Mouse (Mus musculus) MEL (cell line): ENCODE results near the gene Gzf1. TPM values are rescaled to one million over a fixed set of nuclear protein-coding genes. Genes with fewer than 3 reads are reported as not detected.

ENCODE experiments used
- DNase-seq: peaks from one replicate; pipeline ENCODE4 v3.0.0; 2011; ENCODE audit warnings: low read depth, low spot score
- H3K27ac ChIP-seq: 2 replicates; pipeline ENCODE4 v1.5.1; 2012; ENCODE audit warnings: low read depth, mild to moderate bottlenecking, control low read depth, low read length, moderate library complexity; ENCODE audit not compliant: control insufficient read depth
- H3K27me3 ChIP-seq, 2 experiments: fragments of 150-350 bp in 1 of 2; sonication (generic) in 1 of 2; 2 replicates each; pipeline ENCODE4 v1.6.1; 2012; ENCODE audit warnings: low read length in 2 of 2, mild to moderate bottlenecking in 2 of 2, improper control_type of control experiment in 1 of 2, moderate library complexity in 1 of 2; ENCODE audit not compliant: insufficient read depth in 2 of 2, control insufficient read depth in 1 of 2
- H3K36me3 ChIP-seq, 2 experiments: 2 replicates each; pipeline ENCODE4 v1.6.1; 2012 to 2014; ENCODE audit warnings: low read length in 2 of 2, improper control_type of control experiment in 1 of 2, inconsistent platforms in 1 of 2, mild to moderate bottlenecking in 1 of 2; ENCODE audit not compliant: insufficient read depth in 2 of 2, control insufficient read depth in 1 of 2
- H3K4me1 ChIP-seq, 2 experiments: fragments of 150-350 bp in 1 of 2; sonication (generic) in 1 of 2; 2 replicates each; pipeline ENCODE4 v1.6.1; 2012; ENCODE audit warnings: low read length in 2 of 2, improper control_type of control experiment in 1 of 2, mild to moderate bottlenecking in 1 of 2; ENCODE audit not compliant: insufficient read depth in 2 of 2, control insufficient read depth in 1 of 2
- H3K4me3 ChIP-seq, 2 experiments: fragments of 150-350 bp in 1 of 2; sonication (generic) in 1 of 2; 2 replicates each; pipeline ENCODE4 v1.5.1; 2012; ENCODE audit warnings: low read depth in 2 of 2, low read length in 2 of 2, mild to moderate bottlenecking in 2 of 2, moderate library complexity in 2 of 2, control low read depth in 1 of 2, improper control_type of control experiment in 1 of 2; ENCODE audit not compliant: control insufficient read depth in 1 of 2, insufficient read depth in 1 of 2
- H3K79me2 ChIP-seq: 2 replicates; pipeline ENCODE4 v1.6.1; 2012; ENCODE audit warnings: mild to moderate bottlenecking, low read length, moderate library complexity; ENCODE audit not compliant: control insufficient read depth, poor library complexity, insufficient read depth
- H3K9ac ChIP-seq: 2 replicates; pipeline ENCODE4 v1.6.1; 2012; ENCODE audit warnings: low read depth, mild to moderate bottlenecking, control low read depth, low read length, moderate library complexity; ENCODE audit not compliant: control insufficient read depth, poor library complexity, severe bottlenecking
- H3K9me3 ChIP-seq: fragments of 150-350 bp; sonication (generic); replicated peaks from 2 replicates; pipeline ENCODE4 v1.6.1; 2012; ENCODE audit warnings: mild to moderate bottlenecking, low read length, improper control_type of control experiment, moderate library complexity; ENCODE audit not compliant: insufficient read depth
- BHLHE40 ChIP-seq: IDR thresholded peaks from 2 replicates; pipeline ENCODE4 v1.6.1; 2012; ENCODE audit warnings: low read depth, mild to moderate bottlenecking, inconsistent platforms, low read length, improper control_type of control experiment, borderline replicate concordance
- CHD1 ChIP-seq: IDR thresholded peaks from 2 replicates; pipeline ENCODE4 v1.6.1; 2012; ENCODE audit warnings: low read depth, mild to moderate bottlenecking, inconsistent platforms, low read length, improper control_type of control experiment
- CTCF ChIP-seq, 3 experiments: IDR thresholded peaks in 2 of 3; conservative IDR thresholded peaks in 1 of 3; 2 replicates each; pipeline ENCODE4 v1.5.1; 2011 to 2012; ENCODE audit warnings: low read length in 3 of 3, low read depth in 2 of 3, mild to moderate bottlenecking in 2 of 3, improper control_type of control experiment in 1 of 3, inconsistent platforms in 1 of 3, mixed read lengths in 1 of 3, moderate library complexity in 1 of 3; ENCODE audit not compliant: control insufficient read depth in 1 of 3, insufficient read depth in 1 of 3, poor library complexity in 1 of 3, severe bottlenecking in 1 of 3
- EP300 ChIP-seq, 2 experiments: IDR thresholded peaks; 2 replicates each; pipeline ENCODE4 v1.6.1; 2011; ENCODE audit warnings: improper control_type of control experiment in 2 of 2, low read length in 2 of 2, low read depth in 1 of 2, mild to moderate bottlenecking in 1 of 2
- ETS1 ChIP-seq: IDR thresholded peaks from 2 replicates; pipeline ENCODE4 v1.6.1; 2012; ENCODE audit warnings: low read depth, mild to moderate bottlenecking, inconsistent platforms, low read length, improper control_type of control experiment, moderate library complexity
- GABPA ChIP-seq: IDR thresholded peaks from 2 replicates; pipeline ENCODE4 v1.6.1; 2012; ENCODE audit warnings: low read depth, mild to moderate bottlenecking, inconsistent platforms, low read length, improper control_type of control experiment, moderate library complexity
- GATA1 ChIP-seq: IDR thresholded peaks from 2 replicates; pipeline ENCODE4 v1.6.1; 2011; ENCODE audit warnings: low read depth, low read length, improper control_type of control experiment
- HCFC1 ChIP-seq: IDR thresholded peaks from 2 replicates; pipeline ENCODE4 v1.6.1; 2012; ENCODE audit warnings: low read depth, mild to moderate bottlenecking, inconsistent platforms, low read length, improper control_type of control experiment, moderate library complexity
- JUND ChIP-seq: IDR thresholded peaks from 2 replicates; pipeline ENCODE4 v1.6.1; 2011; ENCODE audit warnings: low read depth, mild to moderate bottlenecking, improper control_type of control experiment, low read length
- MAX ChIP-seq: IDR thresholded peaks from 2 replicates; pipeline ENCODE4 v1.6.1; 2011; ENCODE audit warnings: low read length, improper control_type of control experiment
- MAZ ChIP-seq: IDR thresholded peaks from 2 replicates; pipeline ENCODE4 v1.6.1; 2012; ENCODE audit warnings: low read depth, mild to moderate bottlenecking, inconsistent platforms, low read length, improper control_type of control experiment
- MEF2A ChIP-seq: IDR thresholded peaks from 2 replicates; pipeline ENCODE4 v1.6.1; 2014; ENCODE audit warnings: low read depth, mild to moderate bottlenecking, inconsistent platforms, low read length, improper control_type of control experiment; ENCODE audit not compliant: poor library complexity, insufficient replicate concordance, severe bottlenecking; ENCODE audit errors: extremely low read depth
- MXI1 ChIP-seq: IDR thresholded peaks from 2 replicates; pipeline ENCODE4 v1.6.1; 2011; ENCODE audit warnings: mild to moderate bottlenecking, low read depth, low read length, improper control_type of control experiment
- MYB ChIP-seq: IDR thresholded peaks from 2 replicates; pipeline ENCODE4 v1.6.1; 2011; ENCODE audit warnings: mild to moderate bottlenecking, low read depth, low read length, improper control_type of control experiment
- NELFE ChIP-seq: IDR thresholded peaks from 2 replicates; pipeline ENCODE4 v1.6.1; 2011; ENCODE audit warnings: low read depth, low read length, improper control_type of control experiment
- NRF1 ChIP-seq: IDR thresholded peaks from 2 replicates; pipeline ENCODE4 v1.6.1; 2014; ENCODE audit warnings: low read depth, mild to moderate bottlenecking, inconsistent platforms, low read length, improper control_type of control experiment, moderate library complexity; ENCODE audit not compliant: poor library complexity, insufficient read depth, severe bottlenecking
- POLR2A ChIP-seq, 2 experiments: IDR thresholded peaks; 2 replicates each; pipeline ENCODE4 v1.6.1; 2011 to 2012; ENCODE audit warnings: low read length in 2 of 2, mild to moderate bottlenecking in 2 of 2, control low read depth in 1 of 2, improper control_type of control experiment in 1 of 2, low read depth in 1 of 2, moderate library complexity in 1 of 2; ENCODE audit not compliant: control insufficient read depth in 1 of 2, insufficient read depth in 1 of 2, poor library complexity in 1 of 2
- POLR2AphosphoS2 ChIP-seq: IDR thresholded peaks from 2 replicates; pipeline ENCODE4 v1.6.1; 2011; ENCODE audit warnings: low read length, improper control_type of control experiment
- POLR2AphosphoS5 ChIP-seq: IDR thresholded peaks from 2 replicates; pipeline ENCODE4 v1.6.1; 2012; ENCODE audit warnings: low read depth, borderline replicate concordance, mild to moderate bottlenecking, inconsistent platforms, low read length, moderate library complexity, mixed read lengths
- RCOR1 ChIP-seq: IDR thresholded peaks from 2 replicates; pipeline ENCODE4 v1.6.1; 2012; ENCODE audit warnings: low read depth, mild to moderate bottlenecking, inconsistent platforms, low read length, improper control_type of control experiment
- SIN3A ChIP-seq: IDR thresholded peaks from 2 replicates; pipeline ENCODE4 v1.6.1; 2012; ENCODE audit warnings: low read length, improper control_type of control experiment, inconsistent platforms
- TAL1 ChIP-seq: IDR thresholded peaks from 2 replicates; pipeline ENCODE4 v1.6.1; 2012; ENCODE audit warnings: mild to moderate bottlenecking, inconsistent platforms, low read length, moderate library complexity, mixed read lengths
- TCF12 ChIP-seq: IDR thresholded peaks from 2 replicates; pipeline ENCODE4 v1.6.1; 2014; ENCODE audit warnings: low read depth, mild to moderate bottlenecking, inconsistent platforms, low read length, improper control_type of control experiment, moderate library complexity
- USF1 ChIP-seq: IDR thresholded peaks from 2 replicates; pipeline ENCODE4 v1.6.1; 2014; ENCODE audit warnings: low read depth, mild to moderate bottlenecking, inconsistent platforms, low read length, improper control_type of control experiment, moderate library complexity
- ZKSCAN1 ChIP-seq: IDR thresholded peaks from 2 replicates; pipeline ENCODE4 v1.6.1; 2012; ENCODE audit warnings: low read depth, mild to moderate bottlenecking, inconsistent platforms, low read length, improper control_type of control experiment, moderate library complexity
- ZNF384 ChIP-seq: IDR thresholded peaks from 2 replicates; pipeline ENCODE4 v1.6.1; 2012; ENCODE audit warnings: low read depth, mild to moderate bottlenecking, inconsistent platforms, low read length, improper control_type of control experiment
- polyA plus RNA-seq, 2 experiments: library from polyadenylated mRNA; stranded (reverse) in 1 of 2; unstranded in 1 of 2; fragments of >175 nt in 1 of 2; fragments of >200 nt in 1 of 2; gene quantifications; 2 replicates each; pipeline versions ENCODE4 v1.2.1 to v1.2.4; 2012; ENCODE audit warnings: low replicate concordance in 2 of 2, low read depth in 1 of 2; ENCODE audit not compliant: insufficient read length in 2 of 2, insufficient read depth in 1 of 2, missing spikeins in 1 of 2
- total RNA-seq: library from RNA; depleted of rRNA; stranded (reverse); fragments of 300-350 nt; gene quantifications from 2 replicates; pipeline ENCODE4 v1.2.3, GENCODE M21; 2012

Gene Gzf1
- total and polyA plus RNA-seq, 3 experiments, result 9.9 to 17.7 TPM; not detected in 1

DNA sequence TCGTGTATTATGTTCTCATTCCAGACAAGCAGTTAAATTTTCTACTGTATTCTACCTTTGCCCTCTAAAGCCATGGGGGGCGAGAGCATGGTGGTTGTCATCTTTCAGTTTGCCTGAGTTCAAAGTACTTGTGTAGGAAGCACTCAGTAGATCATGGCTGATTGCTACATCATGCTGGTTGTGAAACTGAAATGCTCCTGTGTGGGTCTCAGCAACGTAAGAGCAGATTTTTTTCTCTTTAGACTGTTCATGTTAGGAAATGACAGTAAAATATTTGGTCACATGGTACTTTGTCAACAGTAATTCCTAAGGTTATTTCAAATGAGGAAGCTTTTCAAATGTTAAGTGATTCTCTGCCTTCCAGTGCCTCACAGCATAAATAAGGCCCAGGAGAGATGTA is 4.9 kb downstream of the Gzf1 start:
- Histone ChIP-seq H3K9ac (no peak overlapping the region), H3K4me3 (no peak overlapping the region), H3K4me1 (peaks cover 6 to 8% of the 10 kb centered on the region in 2 experiments), H3K36me3 (peaks cover 2 to 5% of the 10 kb centered on the region in 2 experiments), H3K27me3 (no peaks in the 10 kb centered on the region), H3K9me3 (no peaks in the 10 kb centered on the region), H3K79me2 (peaks cover 7% of the 10 kb centered on the region), H3K27ac (no peak overlapping the region)
- no peak for TF ChIP-seq JUND
- no peak for TF ChIP-seq HCFC1
- no peak for TF ChIP-seq NELFE
- no peak for DNase-seq

DNA sequence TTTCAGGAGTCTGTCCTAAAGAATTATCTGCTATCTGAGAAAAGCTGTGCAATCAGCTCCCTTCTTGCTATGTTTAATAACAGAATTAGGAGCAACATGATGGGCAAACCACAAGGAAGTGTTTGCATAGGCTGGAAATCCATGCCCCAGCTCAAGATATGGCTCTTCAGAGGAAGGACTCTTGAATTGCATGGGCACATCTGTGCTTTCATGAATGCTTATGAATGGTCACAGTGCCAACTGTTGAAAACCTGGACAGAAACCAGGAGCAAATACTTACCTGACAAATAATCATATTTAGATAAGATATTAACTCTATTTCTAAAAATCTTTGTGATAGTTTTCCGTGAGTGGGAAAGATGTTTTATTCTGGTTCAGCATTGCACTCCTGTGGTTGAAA is 6.0 kb downstream of the Gzf1 start:
- no peak for DNase-seq
- Histone ChIP-seq H3K4me3 (no peak overlapping the region), H3K27me3 (no peaks in the 10 kb centered on the region), H3K36me3 (peaks cover 3 to 6% of the 10 kb centered on the region in 2 experiments), H3K4me1 (peaks cover 6 to 8% of the 10 kb centered on the region in 2 experiments), H3K9ac (no peak overlapping the region), H3K9me3 (no peaks in the 10 kb centered on the region), H3K27ac (no peak overlapping the region), H3K79me2 (no peaks in the 10 kb centered on the region; the same call in 1 of the 2 replicates)
- no peak for TF ChIP-seq CTCF (IDR thresholded peaks at IDR 0.05 in 2 of 3, conservative IDR thresholded peaks at IDR 0.05 in 1 of 3; ENCODE audit: control insufficient read depth in 1 of 3, insufficient read depth in 1 of 3, low read depth in 2 of 3, low read length in 3 of 3, poor library complexity in 1 of 3, severe bottlenecking in 1 of 3)
- TF ChIP-seq USF1, result no peak
- no peak for TF ChIP-seq MAX
- no peak for TF ChIP-seq BHLHE40
- no peak for TF ChIP-seq CHD1
- TF ChIP-seq MXI1, result no peak
- no peak for TF ChIP-seq MEF2A
- no peak for TF ChIP-seq TCF12
- no peak for TF ChIP-seq GABPA
- no peak for TF ChIP-seq POLR2A (IDR thresholded peaks at IDR 0.05; ENCODE audit: control insufficient read depth in 1 of 2, insufficient read depth in 1 of 2, low read depth in 1 of 2, low read length in 2 of 2, poor library complexity in 1 of 2)
- TF ChIP-seq GATA1, result no peak
- no peak for TF ChIP-seq SIN3A
- TF ChIP-seq ZNF384, result no peak
- TF ChIP-seq TAL1, result no peak

- DNase-seq, result no peak
- Histone ChIP-seq H3K27ac (no peak overlapping the region), H3K9ac (no peak overlapping the region), H3K9me3 (no peaks in the 10 kb centered on the region), H3K4me1 (0 out of 4 replicates have a peak, but pooled peaks cover 0 to under 1% of the 10 kb centered on the region in 2 experiments), H3K79me2 (no peaks in the 10 kb centered on the region), H3K36me3 (peaks cover 0 to 9% of the 10 kb centered on the region in 2 experiments; a peak in 2 of 4 replicates), H3K27me3 (no peaks in the 10 kb centered on the region), H3K4me3 (no peak overlapping the region)
- TF ChIP-seq MAZ (no peak), EP300 (IDR thresholded peaks at IDR 0.05; ENCODE audit: low read depth in 1 of 2, low read length in 2 of 2) (no peak), ETS1 (no peak), POLR2AphosphoS2 (no peak), ZKSCAN1 (no peak), NRF1 (no peak), MXI1 (no peak), NELFE (no peak), MEF2A (no peak), SIN3A (no peak), POLR2AphosphoS5 (no peak), CTCF (IDR thresholded peaks at IDR 0.05 in 2 of 3, conservative IDR thresholded peaks at IDR 0.05 in 1 of 3; ENCODE audit: control insufficient read depth in 1 of 3, insufficient read depth in 1 of 3, low read depth in 2 of 3, low read length in 3 of 3, poor library complexity in 1 of 3, severe bottlenecking in 1 of 3) (no peak), RCOR1 (no peak), GATA1 (no peak), TCF12 (no peak), MYB (no peak)
Observed at GRCm38 (mm10) chr2:148687971-148688370, 7.1 kb downstream of the Gzf1 start.
